Mouse (Mus musculus) neutrophil, adult 5-6 weeks (primary cell): ENCODE data around the gene Atad3a. TPM values are rescaled to one million over a fixed set of nuclear protein-coding genes. Genes with fewer than 3 reads are reported as not detected.

ENCODE experiments used
- ATAC-seq: fragments of 151-379, 151-347 bp; 2 replicates; pipeline ENCODE4 v1.8.0; 2017; ENCODE audit warnings: mild to moderate bottlenecking, moderate TSS enrichment; ENCODE audit not compliant: insufficient number of reproducible peaks, poor library complexity, low FRiP score, severe bottlenecking; ENCODE audit errors: extremely low read depth
- total RNA-seq: library from RNA; stranded (forward); fragments of 200-1000 nt; gene quantifications from 2 replicates; pipeline ENCODE4 v1.2.3, GENCODE M21; 2017

Gene Atad3a
- total RNA-seq, 1 experiment from 2014 or later, result 55.2 TPM

DNA sequence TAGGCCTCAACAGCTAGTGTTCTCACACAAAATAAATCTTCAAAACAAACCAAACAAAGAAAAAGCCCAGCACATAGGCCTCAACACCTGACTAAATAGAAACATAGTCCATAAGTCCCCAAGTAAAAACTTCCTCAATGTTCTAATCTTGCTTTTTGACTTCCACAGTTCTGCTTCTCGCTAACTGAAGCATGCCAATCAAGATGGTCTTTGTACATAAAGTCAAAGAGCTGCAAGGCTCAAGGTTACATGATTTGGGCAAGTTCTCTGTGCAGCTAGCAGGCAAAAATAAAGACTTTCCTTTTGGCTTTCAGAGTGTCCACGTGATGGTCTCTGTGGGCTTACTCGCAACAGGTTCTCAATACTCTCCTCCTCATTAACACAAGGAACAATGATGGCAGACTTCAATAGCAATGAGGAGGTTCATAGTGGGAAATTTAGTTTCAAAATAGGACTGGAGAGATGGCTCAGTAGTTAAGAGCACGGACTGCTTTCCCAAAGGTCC, 57.4 kb downstream of the Atad3a start:
- ATAC-seq, result no peak

DNA sequence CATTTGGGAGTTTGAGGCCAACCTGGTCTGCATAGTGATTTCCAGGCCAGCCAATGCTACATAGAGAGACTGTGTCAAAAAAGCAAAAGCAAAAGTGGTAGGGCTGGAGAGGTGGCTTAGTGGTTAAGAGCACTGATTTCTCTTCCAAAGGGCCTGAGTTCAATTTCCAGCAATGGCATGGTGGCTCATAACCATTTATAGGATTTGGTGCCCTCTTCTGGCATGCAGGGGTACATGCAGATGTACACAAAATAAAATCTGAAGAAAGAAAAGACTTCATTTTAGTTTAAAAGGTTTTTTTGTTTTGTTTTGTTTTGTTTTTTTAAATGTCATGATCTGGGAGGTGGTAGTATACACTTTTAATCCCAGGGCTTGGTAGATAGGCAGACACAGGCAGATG, 60.5 kb downstream of the Atad3a start:
- ATAC-seq, result peak; percentile 40; the same call in 1 of the 2 replicates

DNA sequence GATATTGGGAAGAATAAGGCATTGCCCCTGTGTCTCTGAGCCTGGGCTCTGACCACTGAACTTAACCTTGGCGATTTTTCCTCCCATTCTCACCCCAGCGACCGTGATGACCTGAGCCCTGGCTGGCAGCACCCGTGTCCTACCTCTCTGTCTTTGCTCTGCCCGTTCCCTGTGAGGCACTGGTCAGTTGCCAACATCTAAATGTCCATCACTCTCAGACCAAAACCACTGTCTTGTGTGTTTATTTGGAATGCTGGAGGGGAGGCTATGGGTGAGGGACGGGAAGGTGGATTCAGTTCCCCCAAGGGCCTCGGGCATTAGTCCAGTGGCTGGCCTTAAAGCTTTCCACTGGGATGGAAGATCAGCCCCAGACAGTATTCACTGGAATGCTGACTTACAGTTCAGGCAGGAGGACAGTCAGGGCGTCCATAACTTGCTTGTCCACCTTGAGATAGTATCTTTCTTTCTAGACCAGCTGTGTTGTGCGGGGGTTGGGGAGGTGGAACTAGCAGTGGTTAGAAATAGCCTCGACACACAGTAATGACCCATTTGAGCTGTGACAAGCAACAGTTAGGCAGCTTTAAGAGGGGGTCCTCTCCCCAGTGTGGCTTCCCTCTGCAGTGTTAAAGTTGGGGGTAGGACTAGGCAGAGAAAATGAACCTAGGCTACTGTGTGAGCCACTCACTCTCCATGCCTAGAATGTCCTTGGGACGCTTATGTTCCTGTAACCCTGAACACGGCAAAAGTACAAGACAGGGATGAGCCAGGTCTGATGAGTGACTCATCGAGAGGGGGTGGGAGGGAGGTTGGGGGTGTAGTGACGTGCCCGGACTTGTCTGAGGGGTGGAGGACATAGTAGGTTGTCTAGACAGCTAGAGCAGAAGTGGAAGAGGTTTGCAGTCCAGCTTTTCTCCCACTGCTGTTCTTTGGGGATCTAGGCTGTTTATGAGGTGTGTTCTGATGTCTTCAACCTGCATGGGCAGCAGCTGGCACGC, 64.3 kb downstream of the Atad3a start:
- no peak for ATAC-seq

DNA sequence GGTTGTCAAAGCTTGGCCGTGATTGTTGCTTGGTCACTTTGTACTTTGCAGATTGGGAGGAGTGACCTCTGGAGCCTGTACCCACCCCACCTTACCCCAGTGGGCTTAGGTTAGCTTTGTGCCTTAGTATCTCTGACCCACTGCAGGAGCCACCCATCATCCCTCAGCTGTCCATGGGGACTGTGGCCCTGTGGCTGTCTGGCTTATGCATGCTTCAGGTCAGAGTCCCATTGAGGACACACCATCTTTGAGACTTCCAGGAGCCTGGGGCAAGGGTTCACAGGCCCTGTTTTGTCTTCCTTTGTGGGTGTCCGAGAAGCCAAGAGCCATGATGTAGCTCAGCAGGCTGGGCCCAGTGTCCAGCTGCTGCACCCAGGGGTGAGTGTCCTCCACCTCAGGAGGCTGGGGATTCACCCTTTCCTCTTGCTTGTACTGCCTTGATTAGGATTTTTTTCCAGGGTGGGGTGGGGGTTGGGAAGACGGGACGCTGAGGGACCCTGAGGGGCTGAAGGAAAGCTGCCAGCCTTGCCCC, 65.3 kb downstream of the Atad3a start:
- ATAC-seq, result no peak

DNA sequence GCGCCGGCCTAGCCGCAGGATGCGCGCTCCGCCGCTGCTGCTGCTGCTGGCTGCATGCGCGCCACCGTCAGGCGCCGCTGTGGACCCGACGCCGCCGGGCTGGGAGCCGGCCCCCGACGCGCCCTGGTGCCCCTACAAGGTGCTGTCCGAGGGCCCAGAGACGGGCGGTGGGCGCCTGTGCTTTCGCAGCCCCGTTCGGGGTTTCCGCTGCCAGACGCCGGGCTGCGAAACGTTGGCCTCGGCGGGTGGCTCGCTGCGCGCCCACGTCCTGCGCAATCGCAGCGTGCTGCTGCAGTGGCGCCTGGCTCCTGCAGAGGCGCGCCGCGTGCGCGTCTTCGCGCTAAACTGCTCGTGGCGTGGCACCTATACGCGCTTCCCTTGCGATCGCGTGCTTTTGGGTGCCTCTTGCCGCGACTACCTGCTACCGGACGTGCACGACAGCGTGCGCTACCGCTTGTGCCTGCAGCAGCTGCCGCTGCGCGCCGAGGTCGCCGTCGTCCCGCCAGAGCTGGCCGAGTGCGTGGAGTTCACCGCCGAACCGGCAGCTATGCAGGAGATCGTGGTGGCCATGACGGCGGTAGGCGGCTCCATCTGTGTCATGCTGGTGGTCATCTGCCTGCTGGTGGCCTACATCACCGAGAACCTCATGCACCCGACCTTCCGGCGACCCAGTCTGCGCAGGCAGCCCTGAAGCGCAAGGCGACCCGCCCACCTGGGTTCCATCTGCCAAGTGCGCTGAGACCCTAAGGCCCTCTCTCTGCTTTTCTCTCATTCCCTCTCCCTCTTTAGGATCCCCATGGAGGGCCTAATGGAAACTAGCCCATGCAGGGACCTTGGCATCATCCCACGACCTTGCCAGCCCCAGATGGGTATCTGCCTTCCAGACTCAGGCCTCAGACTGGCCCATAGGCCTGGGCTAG, 66.2 kb downstream of the Atad3a start:
- ATAC-seq, result peak; percentile 71

GRCm38 (mm10) chr4:155694111-155694481, 66.8 kb downstream of the Atad3a start, which contains the start of gene Fndc10:
Gene Fndc10, plus strand, starts transcription at chr4:155694342.
- no peak for ATAC-seq

GRCm38 (mm10) chr4:155692421-155692820, 68.5 kb downstream of the Atad3a start:
- ATAC-seq, result no peak

Other genes with a start within 250 kb of the Atad3a start
- 281 and 295 TPM in 2 replicates for gene Nadk, start 198.7 kb downstream of the Atad3a start, total RNA-seq
- gene Slc35e2, start 159.7 kb downstream of the Atad3a start, total RNA-seq, result 10.0 and 11.3 TPM in 2 replicates
- gene Cdk11b, start 136.2 kb downstream of the Atad3a start, total RNA-seq, result 135 and 137 TPM in 2 replicates
- not detected in 2 replicates for gene Gm10563, start 115.7 kb downstream of the Atad3a start, total RNA-seq
- gene Mmp23, start 107.7 kb downstream of the Atad3a start, total RNA-seq, result 0.74 and 0.93 TPM in 2 replicates
- 37.0 and 38.5 TPM in 2 replicates for gene Mib2, start 91.9 kb downstream of the Atad3a start, total RNA-seq
- gene Fndc10, start 66.8 kb downstream of the Atad3a start, total RNA-seq, result 0.23 and 0.37 TPM in 2 replicates
- 148 and 173 TPM in 2 replicates for gene Ssu72, start 56.3 kb downstream of the Atad3a start, total RNA-seq
- gene Tmem240, start 26.3 kb downstream of the Atad3a start, total RNA-seq, result 0.12 and 0.61 TPM in 2 replicates
- 0.12 and 0.37 TPM in 2 replicates for gene Vwa1, start 13.6 kb upstream of the Atad3a start, total RNA-seq
- 0.12 TPM in 1 of 2 replicates, not detected in the other for gene Tmem88b, start 24.8 kb upstream of the Atad3a start, total RNA-seq
- not detected in 2 replicates for gene Ankrd65, start 29.3 kb upstream of the Atad3a start, total RNA-seq
- 30.4 and 33.5 TPM in 2 replicates for gene Mrpl20, start 41.8 kb upstream of the Atad3a start, total RNA-seq
- 394 and 410 TPM in 2 replicates for gene Ccnl2, start 51.4 kb upstream of the Atad3a start, total RNA-seq
- gene Aurkaip1, start 70.2 kb upstream of the Atad3a start, total RNA-seq, result 129 and 133 TPM in 2 replicates
- gene Mxra8, start 78.6 kb upstream of the Atad3a start, total RNA-seq, result 0.47 and 2.3 TPM in 2 replicates
- gene Dvl1, start 86.3 kb upstream of the Atad3a start, total RNA-seq, result 32.8 and 39.2 TPM in 2 replicates
- 1.4 and 1.8 TPM in 2 replicates for gene Tas1r3, start 102.3 kb upstream of the Atad3a start, total RNA-seq
- 2.3 and 10.1 TPM in 2 replicates for gene Cptp, start 108.3 kb upstream of the Atad3a start, total RNA-seq
- gene Ints11, start 108.5 kb upstream of the Atad3a start, total RNA-seq, result 25.4 and 26.8 TPM in 2 replicates
- 10.1 and 10.3 TPM in 2 replicates for gene Pusl1, start 130.7 kb upstream of the Atad3a start, total RNA-seq
- 15.7 and 17.5 TPM in 2 replicates for gene Acap3, start 130.7 kb upstream of the Atad3a start, total RNA-seq
- gene Ube2j2, start 182.7 kb upstream of the Atad3a start, total RNA-seq, result 87.4 and 90.2 TPM in 2 replicates
- gene C1qtnf12, start 201.2 kb upstream of the Atad3a start, total RNA-seq, result 1.6 and 3.6 TPM in 2 replicates
- 2.9 and 3.7 TPM in 2 replicates for gene B3galt6, start 231.6 kb upstream of the Atad3a start, total RNA-seq
- gene Sdf4, start 231.8 kb upstream of the Atad3a start, total RNA-seq, result 213 and 229 TPM in 2 replicates